ENCODE assay signal across 9 mouse cellular contexts in genomic region chr3:131552349-131553254, GRCm38 (mm10). TPM values are rescaled to one million over a fixed set of nuclear protein-coding genes. Genes with fewer than 3 reads are reported as not detected.
A peak's percentile ranks its signal among the peaks of the same experiment; 100 is the strongest.
DNase-seq lines count a peak whose midpoint lies in the region; ATAC-seq lines count a peak whose summit lies in the region.
"Had no signal": no experiment of that assay in that cellular context is flagged by ENCODE, and none has a peak within 500 bp of the region (broad histone marks: within the 10 kb centered on the region; RNA-seq: fewer than 3 reads in every experiment).

No protein-coding gene starts in this region.

- ATAC-seq in forebrain, embryonic 15.5 days (replicated peaks) = peak; percentile 66
- 0 out of 2 replicates have a peak, but pooled peaks have one; percentile 63 for ATAC-seq in midbrain, embryonic 13.5 days

- intact Hi-C loops in heart, postnatal 25 days (cut with DNase I) = loop anchor here (1.0 to 5.0 kb wide), 2 partner anchors 232 to 250 kb away; partner anchors contain the start of gene Cyp2u1

- no peaks in the 10 kb centered on the region for H3K27me3 ChIP-seq in forebrain, embryonic 15.5 days
- H3K27me3 ChIP-seq in midbrain, embryonic 13.5 days = no peaks in the 10 kb centered on the region
- H3K27me3 ChIP-seq: lung, embryonic 15.5 days had no signal

- no peak overlapping the region for H3K9ac ChIP-seq in forebrain, embryonic 15.5 days (replicated peaks)
- no peak overlapping the region for H3K9ac ChIP-seq in midbrain, embryonic 13.5 days (replicated peaks)
- H3K9ac ChIP-seq: lung, embryonic 15.5 days had no signal

- WGBS in forebrain, embryonic 15.5 days = 39% methylated on average over 9 of the region's 9 CpGs
- WGBS in midbrain, embryonic 13.5 days = 43% methylated on average over 9 of the region's 9 CpGs

- H3K4me1 ChIP-seq in forebrain, embryonic 15.5 days = no peaks in the 10 kb centered on the region
- no peaks in the 10 kb centered on the region for H3K4me1 ChIP-seq in midbrain, embryonic 13.5 days (replicated peaks)
- H3K4me1 ChIP-seq: lung, embryonic 15.5 days had no signal

- H3K4me3 ChIP-seq in forebrain, embryonic 15.5 days = no peak overlapping the region
- H3K4me3 ChIP-seq in midbrain, embryonic 13.5 days (replicated peaks) = no peak overlapping the region
- H3K4me3 ChIP-seq: lung, embryonic 15.5 days had no signal

- H3K36me3 ChIP-seq in forebrain, embryonic 15.5 days = no peaks in the 10 kb centered on the region
- H3K36me3 ChIP-seq in midbrain, embryonic 13.5 days = no peaks in the 10 kb centered on the region
- H3K36me3 ChIP-seq: lung, embryonic 15.5 days had no signal

- H3K4me2 ChIP-seq in forebrain, embryonic 15.5 days (replicated peaks) = no peak overlapping the region
- H3K4me2 ChIP-seq in midbrain, embryonic 13.5 days (replicated peaks) = no peak overlapping the region
- H3K4me2 ChIP-seq: lung, embryonic 15.5 days had no signal

- peak; percentile 30 for DNase-seq in heart, adult 11 months
- no peak for DNase-seq in heart, postnatal 25 days (ENCODE audit: low spot score)
- DNase-seq in A20 (ENCODE audit: low read depth, low spot score) (peak; percentile 74), WW6 (ENCODE audit: low read depth, low spot score) (peak; percentile 14)
- DNase-seq in kidney, postnatal 36 days = peak; percentile 41 to 49
- no peak for DNase-seq in urinary bladder, postnatal 36 days (ENCODE audit: low spot score in 2 of 2)

- H3K27ac ChIP-seq in forebrain, embryonic 15.5 days (replicated peaks) = no peak overlapping the region
- H3K27ac ChIP-seq in midbrain, embryonic 13.5 days = no peak overlapping the region
- H3K27ac ChIP-seq: lung, embryonic 15.5 days had no signal

- H3K9me3 ChIP-seq in forebrain, embryonic 15.5 days = no peaks in the 10 kb centered on the region
- no peaks in the 10 kb centered on the region for H3K9me3 ChIP-seq in midbrain, embryonic 13.5 days
- H3K9me3 ChIP-seq: lung, embryonic 15.5 days had no signal

RNA-seq across cellular contexts. Expression of gene Papss1, which starts 12.0 kb away (rescaled TPM):
- 10 to 100 TPM; 12.2 to 12.4 TPM for total RNA-seq in heart, postnatal 25 days (2021)
- 123 and 126 TPM in 2 replicates for polyA plus RNA-seq in forebrain, embryonic 15.5 days (2015; fragmentation: Nextera tagmentation; extraction: Ambion mirVana)
- 101 TPM in 2 replicates for polyA plus RNA-seq in midbrain, embryonic 13.5 days (2015; fragmentation: Nextera tagmentation; extraction: Ambion mirVana)

Comparison
In these comparisons a context has a peak if more than half of its experiments do, and no peak if none do; other contexts are left out.
1. DNase-seq: peak in heart, adult 11 months (single experiment), A20 (single experiment), WW6 (single experiment) and kidney, postnatal 36 days (2 of 2); none in heart, postnatal 25 days (single experiment) and urinary bladder, postnatal 36 days (0 of 2).